Mouse (Mus musculus) ES-Bruce4 (cell line): ENCODE data around the gene 1700001P01Rik. TPM values are rescaled to one million over a fixed set of nuclear protein-coding genes. Genes with fewer than 3 reads are reported as not detected.
"Not testable (repeated sequence)": the region's sequence is repeated elsewhere in the genome, so short reads cannot be mapped to it uniquely, and the experiment has no call there.

Experiments
- H3K27ac ChIP-seq: 2 replicates; pipeline ENCODE4 v1.5.1; 2012; ENCODE audit warnings: low read length, inconsistent platforms; ENCODE audit not compliant: insufficient read depth
- H3K27me3 ChIP-seq: 2 replicates; pipeline ENCODE4 v1.6.1; 2012; ENCODE audit warnings: mild to moderate bottlenecking, low read length, inconsistent platforms; ENCODE audit not compliant: control insufficient read depth, poor library complexity, insufficient read depth, severe bottlenecking
- H3K36me3 ChIP-seq: 2 replicates; pipeline ENCODE4 v1.6.1; 2012; ENCODE audit warnings: inconsistent platforms, mild to moderate bottlenecking, low read length, moderate library complexity; ENCODE audit not compliant: control insufficient read depth, poor library complexity, insufficient read depth, severe bottlenecking
- H3K4me1 ChIP-seq: one replicate; pipeline ENCODE4 v1.8.1; 2011; ENCODE audit warnings: low read length; ENCODE audit not compliant: control insufficient read depth, insufficient read depth
- H3K4me3 ChIP-seq: 2 replicates; pipeline ENCODE4 v1.5.1; 2011; ENCODE audit warnings: low read depth, mild to moderate bottlenecking, low read length
- H3K9ac ChIP-seq: 2 replicates; pipeline ENCODE4 v1.6.1; 2012; ENCODE audit warnings: low read depth, mild to moderate bottlenecking, inconsistent platforms; ENCODE audit not compliant: poor library complexity, severe bottlenecking
- H3K9me3 ChIP-seq: replicated peaks from 2 replicates; pipeline ENCODE4 v1.6.1; 2012; ENCODE audit warnings: mild to moderate bottlenecking, low read length, inconsistent platforms; ENCODE audit not compliant: control insufficient read depth, poor library complexity, insufficient read depth, severe bottlenecking
- CTCF ChIP-seq: IDR thresholded peaks from one replicate; pipeline ENCODE4 v1.8.1; 2011; ENCODE audit warnings: low read depth, low read length
- EP300 ChIP-seq: IDR thresholded peaks from 2 replicates; pipeline ENCODE4 v1.6.1; 2011; ENCODE audit warnings: low read depth, low read length; ENCODE audit not compliant: insufficient read depth
- POLR2A ChIP-seq: IDR thresholded peaks from one replicate; pipeline ENCODE4 v1.8.1; 2011; ENCODE audit warnings: low read length; ENCODE audit not compliant: insufficient read depth
- polyA plus RNA-seq: library from polyadenylated mRNA; stranded (reverse); fragments of >200 nt; gene quantifications from 2 replicates; pipeline ENCODE4 v1.2.4, GENCODE M21; 2011; ENCODE audit warnings: low read depth; ENCODE audit not compliant: missing spikeins, insufficient read depth, insufficient read length

Gene 1700001P01Rik
- polyA plus RNA-seq, 1 experiment: 0.99 TPM

DNA sequence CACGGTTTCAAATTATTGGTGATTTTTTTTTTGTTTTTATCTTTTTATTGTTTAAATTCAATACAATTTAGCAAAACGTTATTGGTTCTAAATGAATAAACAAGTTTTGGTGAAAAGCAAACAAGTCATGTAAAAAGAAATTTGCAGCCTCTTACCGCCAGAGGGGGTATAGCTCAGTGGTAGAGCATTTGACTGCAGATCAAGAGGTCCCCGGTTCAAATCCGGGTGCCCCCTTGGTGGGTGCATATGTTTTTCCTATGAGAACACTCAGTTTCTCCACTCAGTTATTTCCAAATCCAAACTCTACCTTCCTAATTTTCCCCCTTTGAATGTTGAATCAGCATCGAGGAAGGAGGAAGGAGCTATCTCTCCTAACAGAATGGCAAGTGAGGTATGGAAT, 21.2 kb upstream of the 1700001P01Rik start:
- Histone ChIP-seq H3K27me3 (no peaks in the 10 kb centered on the region), H3K9ac (peak overlapping the region; percentile 85; the same call in 1 of the 2 replicates), H3K27ac (peak overlapping the region; percentile 7; the same call in 1 of the 2 replicates), H3K4me3 (no peak overlapping the region), H3K36me3 (no peaks in the 10 kb centered on the region), H3K9me3 (no peaks in the 10 kb centered on the region), H3K4me1 (no peaks in the 10 kb centered on the region)
- TF ChIP-seq CTCF: no peak
- no peak for TF ChIP-seq EP300
- TF ChIP-seq POLR2A: no peak

DNA sequence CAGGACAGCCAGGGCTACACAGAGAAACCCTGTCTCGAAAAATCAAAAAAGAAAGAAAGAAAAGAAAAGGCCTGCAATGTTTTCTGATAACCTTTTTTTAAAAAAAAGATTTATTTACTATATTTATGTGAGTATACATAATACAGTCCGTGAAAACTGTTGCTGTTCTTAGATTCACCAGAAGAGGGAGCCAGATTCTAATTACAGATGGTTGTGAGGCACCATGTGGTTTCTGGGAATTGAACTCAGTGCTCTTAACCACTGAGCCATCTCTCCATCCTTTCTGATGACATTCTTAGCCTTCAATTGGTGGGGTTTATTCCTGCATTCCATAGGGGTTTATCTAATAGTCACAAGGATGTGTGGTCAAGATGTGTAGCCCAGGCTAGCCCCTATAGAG, 17.4 kb upstream of the 1700001P01Rik start:
- peak overlapping the region; percentile 77; the same call in 1 of the 2 replicates for H3K9ac ChIP-seq
- no peaks in the 10 kb centered on the region for H3K9me3 ChIP-seq
- TF ChIP-seq EP300 (no peak), CTCF (peak; percentile 9), POLR2A (no peak)
- no peaks in the 10 kb centered on the region for H3K4me1 ChIP-seq
- no peak overlapping the region for H3K4me3 ChIP-seq
- H3K36me3 ChIP-seq: no peaks in the 10 kb centered on the region
- H3K27me3 ChIP-seq: no peaks in the 10 kb centered on the region
- H3K27ac ChIP-seq: peak overlapping the region; percentile 97

DNA sequence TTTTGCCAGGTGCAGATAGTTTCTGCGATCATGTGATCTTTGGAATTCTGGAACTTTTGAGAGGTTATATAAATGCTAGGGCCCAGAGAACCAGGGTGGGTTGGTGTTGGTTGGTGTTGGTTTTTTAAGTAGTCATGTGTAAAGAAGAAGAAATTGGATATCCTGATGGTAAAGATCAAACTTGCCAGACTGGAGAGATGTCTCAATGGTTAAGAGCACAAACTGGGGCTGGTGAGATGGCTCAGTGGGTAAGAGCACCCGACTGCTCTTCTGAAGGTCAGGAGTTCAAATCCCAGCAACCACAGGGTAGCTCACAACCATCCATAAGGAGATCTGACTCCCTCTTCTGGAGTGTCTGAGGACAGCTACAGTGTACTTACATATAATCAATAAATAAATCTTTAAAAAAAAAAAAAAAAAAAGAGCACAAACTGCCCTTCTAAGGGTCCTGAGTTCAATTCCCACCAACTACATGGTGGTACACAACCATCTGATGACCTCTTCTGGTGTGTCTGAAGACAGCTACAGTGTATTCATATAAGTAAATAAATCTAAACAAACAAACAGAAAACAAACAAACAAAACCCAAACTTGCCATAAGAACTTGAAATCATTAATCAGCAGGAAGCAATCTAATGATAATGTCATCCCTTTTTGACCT, 15.2 kb upstream of the 1700001P01Rik start:
- H3K4me1 ChIP-seq, H3K9me3 ChIP-seq, H3K9ac ChIP-seq, H3K4me3 ChIP-seq, H3K27me3 ChIP-seq, H3K27ac ChIP-seq, H3K36me3 ChIP-seq: not testable (repeated sequence)

- Histone ChIP-seq H3K9me3 (peaks cover under 1% of the 10 kb centered on the region), H3K4me3 (no peak overlapping the region), H3K9ac (no peak overlapping the region), H3K36me3 (no peaks in the 10 kb centered on the region), H3K4me1 (no peaks in the 10 kb centered on the region), H3K27me3 (no peaks in the 10 kb centered on the region), H3K27ac (no peak overlapping the region)
- TF ChIP-seq EP300 (no peak), CTCF (no peak), POLR2A (no peak)
Measured at GRCm38 (mm10) chr11:97789727-97790126, 14.0 kb upstream of the 1700001P01Rik start.

- H3K27ac ChIP-seq: peak overlapping the region; percentile 72; the same call in 1 of the 2 replicates
- H3K27me3 ChIP-seq: no peaks in the 10 kb centered on the region
- H3K4me1 ChIP-seq: no peaks in the 10 kb centered on the region
- H3K4me3 ChIP-seq: no peak overlapping the region
- TF ChIP-seq POLR2A: no peak
- TF ChIP-seq EP300: 0 out of 2 replicates have a peak, but pooled peaks have one; percentile 26
- TF ChIP-seq CTCF: no peak
- H3K9ac ChIP-seq: no peak overlapping the region
- H3K36me3 ChIP-seq: no peaks in the 10 kb centered on the region
- peaks cover 9% of the 10 kb centered on the region for H3K9me3 ChIP-seq
Measured at GRCm38 (mm10) chr11:97787961-97788360, 12.2 kb upstream of the 1700001P01Rik start.

GRCm38 (mm10) chr11:97782564-97782895, 6.8 kb upstream of the 1700001P01Rik start:
- peak overlapping the region; percentile 35; the same call in 1 of the 2 replicates for H3K27ac ChIP-seq
- peaks cover 44% of the 10 kb centered on the region for H3K36me3 ChIP-seq
- H3K9ac ChIP-seq: peak overlapping the region; percentile 98
- H3K4me3 ChIP-seq: peak overlapping the region; percentile 97
- TF ChIP-seq POLR2A (no peak), EP300 (no peak), CTCF (no peak)
- no peaks in the 10 kb centered on the region for H3K4me1 ChIP-seq
- peaks cover 9% of the 10 kb centered on the region for H3K9me3 ChIP-seq
- no peaks in the 10 kb centered on the region for H3K27me3 ChIP-seq
